Mouse (Mus musculus): ENCODE data around the gene Nt5c3.
A peak's percentile ranks its signal among the peaks of the same experiment; 100 is the strongest.

Gene Nt5c3

DNA sequence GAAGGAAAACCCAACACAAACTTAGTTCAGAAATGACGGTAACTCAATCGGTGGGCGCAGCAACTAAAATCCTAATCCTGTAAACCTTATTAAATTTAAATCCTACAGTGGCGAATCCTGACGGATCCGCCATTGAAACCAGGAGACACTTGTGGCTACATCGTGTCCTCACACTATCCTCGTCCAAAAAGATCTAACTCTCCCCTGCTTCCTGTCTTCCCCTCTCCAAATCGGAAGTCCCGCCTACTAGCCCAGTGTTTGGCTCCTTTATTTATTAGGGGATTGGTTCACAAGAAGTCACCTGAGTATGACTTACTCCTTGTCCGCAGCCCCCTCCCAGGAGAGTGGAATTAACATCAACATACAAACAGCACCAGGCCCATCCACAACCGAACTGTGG is 86.6 kb downstream of the Nt5c3 start:
- no peak for DNase-seq (ENCODE audit: inconsistent ontology term)

DNA sequence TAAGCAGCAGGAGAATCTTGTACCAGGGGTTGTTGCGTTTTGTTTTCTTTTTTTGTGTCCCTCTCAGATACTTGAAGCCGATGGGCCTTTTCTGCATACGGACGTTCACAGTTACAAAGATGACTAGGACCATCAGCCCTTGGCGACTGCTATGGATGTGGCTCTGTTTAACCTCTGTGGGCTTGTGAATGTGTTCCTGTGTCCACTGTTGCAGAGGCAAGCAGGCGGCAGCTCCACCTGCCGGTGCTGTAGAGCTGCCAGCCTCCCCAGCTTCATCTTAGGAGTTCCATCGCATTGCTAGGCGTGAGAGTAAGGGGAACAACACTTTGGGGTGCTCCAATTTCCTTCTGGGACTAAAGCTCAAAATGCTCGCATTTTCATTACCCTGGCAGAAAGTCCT is 88.2 kb downstream of the Nt5c3 start:
- DNase-seq (ENCODE audit: inconsistent ontology term), result no peak

DNA sequence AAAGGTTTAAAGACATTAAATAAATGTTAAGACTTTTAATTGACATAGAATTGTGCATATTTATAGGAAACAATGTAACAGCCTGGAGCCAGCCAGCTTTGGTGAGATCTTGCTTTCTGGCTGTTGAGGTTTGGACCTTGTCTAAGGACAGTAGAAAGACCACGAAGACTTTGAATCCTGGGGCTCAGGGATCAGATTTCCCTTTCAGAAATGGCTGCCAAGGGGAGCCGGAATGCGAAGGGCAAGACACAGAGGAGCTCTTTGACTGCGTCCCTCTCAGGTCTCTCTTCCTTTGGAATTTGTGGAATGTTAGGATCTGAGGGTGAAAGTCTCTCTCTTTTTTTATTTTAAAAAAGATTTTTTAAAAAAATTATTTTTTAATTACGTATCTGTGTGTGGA is 89.0 kb downstream of the Nt5c3 start:
- peak; percentile 10 for DNase-seq (ENCODE audit: inconsistent ontology term)

DNA sequence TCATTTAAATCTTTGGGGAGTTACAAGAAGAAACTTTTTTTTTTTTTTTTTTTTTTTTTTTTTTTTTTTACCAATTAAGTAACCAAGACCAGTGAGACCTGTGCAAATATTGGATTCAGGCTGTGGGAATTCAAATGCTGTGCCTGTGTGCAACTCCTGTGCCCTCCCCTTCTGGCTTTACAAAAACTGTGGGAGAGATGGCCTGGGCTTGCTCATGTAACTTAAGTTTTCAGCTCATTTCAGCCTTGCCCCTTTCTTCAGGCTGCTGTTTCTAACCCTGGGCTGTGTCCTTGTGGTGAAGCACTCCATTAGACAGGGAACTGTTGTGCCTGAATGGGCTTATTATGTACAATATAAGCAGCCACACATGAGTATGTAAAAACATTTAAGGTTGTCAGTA is 90.9 kb downstream of the Nt5c3 start:
- peak; percentile 19 for DNase-seq (ENCODE audit: inconsistent ontology term)

DNA sequence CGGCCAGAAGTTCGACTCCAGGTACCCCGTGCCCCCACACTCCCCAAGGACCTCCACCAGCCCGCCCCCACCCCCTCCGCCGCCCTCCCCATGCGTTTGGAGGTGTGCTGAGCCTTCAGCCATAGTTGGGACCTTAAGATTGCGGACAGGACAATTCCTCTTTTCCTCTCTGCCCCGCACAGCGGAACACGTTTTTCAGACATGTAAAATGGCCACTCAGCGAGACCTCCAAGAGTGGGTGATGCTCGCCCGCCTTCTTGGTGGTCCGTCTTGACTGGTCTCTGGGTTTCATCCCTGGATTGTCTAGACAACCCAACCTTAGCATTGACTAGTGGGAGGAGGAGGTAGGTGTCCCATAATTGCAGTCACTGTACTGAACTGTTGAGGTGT is 91.3 kb downstream of the Nt5c3 start:
- no peak for DNase-seq (ENCODE audit: inconsistent ontology term)
